Mouse (Mus musculus) ZHBTc4 (cell line): ENCODE results near the gene Zfp46.

Experiments
- DNase-seq: peaks from one replicate; pipeline ENCODE4 v3.0.0-alpha.2; 2011; ENCODE audit warnings: low read depth, low spot score

Zfp46 gene

DNA sequence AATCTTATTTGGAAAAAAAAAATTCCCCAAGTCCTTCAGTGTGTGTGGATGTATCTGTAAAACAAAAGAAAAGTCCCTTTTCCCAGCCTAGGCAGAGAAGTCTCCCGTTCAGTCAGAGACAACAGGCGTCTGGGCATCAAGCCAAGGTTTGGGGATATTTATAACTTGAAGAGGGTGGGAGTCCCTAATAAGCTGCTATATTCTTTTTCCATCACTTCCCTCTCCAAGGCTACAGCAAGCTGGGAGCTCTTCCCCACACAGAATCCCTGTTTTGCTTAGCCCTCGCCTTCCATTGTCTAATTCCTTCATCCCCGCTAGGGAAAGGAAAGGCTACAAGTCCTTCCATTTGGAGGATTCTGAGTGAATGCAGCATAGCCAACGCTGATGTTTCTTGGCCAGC, at the start of gene Zfp46:
Gene Zfp46 (plus strand): TSS at position 229 of the 400 bp plus-strand sequence.
- no peak for DNase-seq

DNA sequence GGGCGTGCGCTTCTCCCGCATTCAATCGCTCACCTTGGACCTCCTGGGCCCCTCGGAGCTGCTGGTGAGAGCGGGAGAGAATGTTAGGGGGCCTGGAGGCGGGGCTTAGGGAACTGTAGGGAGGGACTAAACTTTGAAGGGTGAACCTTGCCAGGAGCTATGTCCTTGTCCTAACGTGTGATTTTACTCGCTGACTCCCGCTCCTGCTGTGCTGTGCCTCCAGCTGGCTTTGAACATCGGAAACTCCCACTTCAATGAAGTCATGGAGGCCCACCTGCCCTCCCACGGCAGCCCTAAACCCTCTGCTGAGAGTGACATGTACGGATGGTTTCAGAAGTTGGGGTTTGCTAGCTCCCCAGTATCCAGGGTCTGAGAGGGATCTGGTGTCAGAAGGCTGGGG, 45.8 kb upstream of the Zfp46 start:
- DNase-seq = no peak

GRCm38 (mm10) chr4:136239111-136239510, 45.4 kb upstream of the Zfp46 start:
- DNase-seq = no peak

DNA sequence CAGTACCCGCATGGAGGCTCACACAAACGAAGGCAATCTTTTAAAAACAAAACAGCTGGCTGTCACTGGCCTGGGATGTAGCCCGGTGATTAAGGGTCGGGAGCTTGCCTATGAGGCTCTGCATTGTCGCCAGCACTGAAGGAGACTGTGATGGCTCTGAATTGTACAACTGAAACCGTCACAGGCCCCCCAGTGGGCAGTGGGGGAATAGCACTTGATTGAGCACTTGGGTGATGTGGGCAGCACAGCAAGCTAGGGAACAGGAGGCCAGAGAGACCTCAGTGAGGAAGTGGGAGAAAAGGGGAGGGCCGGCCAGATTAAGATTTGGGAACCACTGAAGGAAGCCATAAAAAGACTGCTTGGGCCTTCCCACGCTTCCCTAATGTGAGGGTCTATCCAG, 44.9 kb upstream of the Zfp46 start:
- DNase-seq = peak; percentile 89

GRCm38 (mm10) chr4:136240123-136240522, 44.4 kb upstream of the Zfp46 start:
- no peak for DNase-seq

DNA sequence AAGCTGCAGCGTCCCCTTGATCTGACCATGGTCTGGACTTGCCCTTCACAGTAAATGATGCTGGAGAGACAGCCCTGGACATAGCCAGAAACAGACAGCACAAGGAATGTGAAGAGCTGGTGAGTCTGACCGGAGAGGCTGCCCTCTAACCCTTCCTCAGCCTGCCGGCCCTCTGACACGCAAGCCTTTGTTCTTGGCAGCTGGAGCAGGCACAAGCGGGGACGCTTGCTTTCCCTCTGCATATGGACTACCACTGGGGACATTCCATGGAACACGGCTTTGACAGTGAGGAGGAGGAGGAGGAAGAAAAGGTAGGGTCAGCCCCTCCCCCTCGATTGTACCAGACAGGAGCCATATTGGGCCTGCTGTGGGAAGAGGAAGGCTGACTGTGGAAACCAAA, 43.5 kb upstream of the Zfp46 start:
- DNase-seq = no peak

GRCm38 (mm10) chr4:136242065-136242703, 42.3 kb upstream of the Zfp46 start:
- peak; percentile 61 for DNase-seq

- no peak for DNase-seq
Measured at GRCm38 (mm10) chr4:136242728-136243127, 41.8 kb upstream of the Zfp46 start.

DNA sequence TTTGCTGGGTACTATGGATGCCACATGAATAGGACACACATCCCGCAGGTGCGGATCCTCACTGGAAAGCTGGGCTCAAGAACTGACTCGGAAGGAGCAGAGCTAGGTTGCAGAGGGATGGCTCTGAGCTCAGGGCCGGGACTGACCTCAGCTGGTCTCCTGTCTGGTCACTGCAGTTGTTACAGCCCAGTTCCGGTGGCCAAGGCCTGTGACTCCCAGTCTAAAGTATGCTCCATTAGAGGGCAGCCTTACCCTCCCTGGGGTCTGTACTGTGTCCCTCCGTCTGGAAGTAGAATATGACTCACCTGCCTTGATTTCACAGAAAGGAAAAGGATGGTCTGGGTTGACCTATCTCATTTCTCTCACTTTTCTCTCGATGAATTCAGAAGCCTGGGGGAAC, 40.3 kb upstream of the Zfp46 start:
- no peak for DNase-seq

GRCm38 (mm10) chr4:136245681-136246080, 38.8 kb upstream of the Zfp46 start:
- DNase-seq = peak; percentile 61

- DNase-seq = peak; percentile 98
Measured at GRCm38 (mm10) chr4:136246568-136246969, 37.9 kb upstream of the Zfp46 start.

DNA sequence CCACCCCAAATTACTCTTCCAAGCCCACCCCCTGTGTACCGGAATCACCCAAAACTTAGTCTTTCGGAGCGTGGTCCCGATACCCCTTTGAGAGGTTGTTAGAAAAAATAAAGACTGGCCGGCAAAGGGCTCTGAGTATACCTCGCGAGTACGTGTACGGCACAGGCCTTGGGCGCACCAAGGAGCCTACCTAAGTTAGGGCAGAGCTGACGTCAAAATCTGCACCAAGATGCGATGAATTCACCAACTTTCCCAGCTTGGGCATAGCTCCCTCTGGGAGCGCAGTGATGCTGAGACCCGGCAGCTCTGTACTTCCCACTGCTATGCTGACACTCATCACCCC, 37.1 kb upstream of the Zfp46 start:
- DNase-seq = no peak

DNA sequence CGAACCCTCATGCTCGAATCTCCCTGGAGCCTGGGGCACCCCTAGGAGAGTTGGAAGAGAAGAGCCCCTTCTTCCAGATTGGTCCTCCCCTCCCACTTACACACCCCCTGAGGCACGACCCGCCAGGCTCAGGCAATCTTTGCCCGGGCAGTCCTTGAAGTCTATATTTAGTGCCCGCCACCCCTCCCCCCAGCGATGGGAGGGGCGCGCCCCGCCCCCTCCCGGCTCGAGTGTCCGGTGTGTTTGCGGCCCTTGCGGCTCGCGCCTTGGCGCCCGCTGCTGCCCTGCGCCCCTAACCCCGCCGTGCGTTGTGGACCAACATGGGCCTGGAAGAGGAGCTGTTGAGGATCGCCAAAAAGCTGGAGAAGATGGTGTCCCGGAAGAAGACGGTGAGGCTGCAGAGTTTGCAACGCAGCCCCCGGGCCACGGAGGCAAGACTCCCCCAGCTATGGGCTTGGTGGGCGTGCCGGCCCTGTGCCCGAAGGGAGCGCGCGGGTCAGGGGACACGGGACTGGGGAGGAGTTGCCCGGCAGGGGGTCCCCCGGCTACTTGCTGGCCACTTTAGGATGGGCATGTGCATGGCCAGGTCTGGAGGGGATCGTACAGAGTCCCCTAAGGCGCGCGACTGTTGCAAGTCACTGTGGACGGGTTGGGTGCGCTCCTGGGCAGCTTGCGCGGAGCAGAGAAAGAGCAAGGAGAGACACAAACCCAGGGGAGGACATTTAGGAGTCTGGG, 36.6 kb upstream of the Zfp46 start, which contains the start of gene Tcea3:
Gene Tcea3 (plus strand): TSS at position 1 of the 735 bp plus-strand sequence.
- peak; percentile 81 for DNase-seq

- peak; percentile 70 for DNase-seq
Measured at GRCm38 (mm10) chr4:136248464-136249331, 35.8 kb upstream of the Zfp46 start.

DNA sequence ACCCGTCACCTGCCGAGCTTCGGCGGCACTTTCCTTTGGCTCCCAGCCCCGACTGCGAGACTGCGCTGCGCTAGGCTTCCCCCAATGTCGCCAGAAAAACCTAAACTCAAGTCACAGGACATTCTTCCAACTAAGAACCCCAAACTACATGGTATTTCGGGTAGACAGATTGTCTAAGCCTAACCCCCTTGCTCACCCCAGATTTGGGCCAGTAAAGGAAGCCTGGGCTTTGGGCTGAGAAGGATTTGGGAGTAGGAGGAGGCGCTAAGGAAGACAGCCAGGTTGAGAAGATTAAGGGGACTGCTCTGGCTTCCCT, 35.2 kb upstream of the Zfp46 start:
- no peak for DNase-seq

- DNase-seq = no peak
Measured at GRCm38 (mm10) chr4:136249780-136250179, 34.7 kb upstream of the Zfp46 start.

GRCm38 (mm10) chr4:136255919-136256318, 28.6 kb upstream of the Zfp46 start:
- no peak for DNase-seq

GRCm38 (mm10) chr4:136256696-136257095, 27.8 kb upstream of the Zfp46 start:
- DNase-seq = no peak

- peak; percentile 85 for DNase-seq
Measured at GRCm38 (mm10) chr4:136259916-136260315, 24.6 kb upstream of the Zfp46 start.

DNA sequence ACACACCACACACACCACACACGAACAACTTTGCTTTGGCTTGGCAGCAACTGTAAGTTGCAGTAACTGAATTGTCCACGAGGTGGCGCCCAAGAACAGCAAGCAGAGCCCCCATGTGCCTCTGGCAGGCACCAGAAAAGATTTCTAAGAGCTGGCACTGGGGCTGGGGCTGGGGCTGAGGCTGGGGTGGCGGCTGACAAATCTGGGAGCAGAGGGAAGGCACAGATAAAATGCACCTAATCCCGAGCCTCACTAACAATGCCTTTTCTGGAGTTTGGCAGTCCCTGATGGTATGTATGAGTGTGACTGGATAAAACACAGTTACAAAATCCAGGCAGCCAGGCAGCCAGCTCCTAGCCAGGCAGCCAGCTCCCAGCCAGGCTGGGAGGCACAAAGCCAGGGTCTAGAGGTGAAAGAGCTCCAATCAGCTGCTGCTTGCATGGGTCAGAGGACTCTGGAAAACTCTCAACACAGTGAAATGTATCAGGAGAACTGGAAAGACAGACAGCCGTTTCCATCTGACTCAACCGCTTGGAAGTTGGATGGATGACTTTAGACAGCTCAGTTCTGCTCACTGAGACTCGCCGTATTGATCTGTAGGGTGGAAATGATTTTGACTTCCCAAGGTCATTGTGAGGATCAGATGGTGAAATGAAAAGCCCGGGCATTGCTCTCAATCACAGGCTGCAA, 23.8 kb upstream of the Zfp46 start:
- peak; percentile 84 for DNase-seq

DNA sequence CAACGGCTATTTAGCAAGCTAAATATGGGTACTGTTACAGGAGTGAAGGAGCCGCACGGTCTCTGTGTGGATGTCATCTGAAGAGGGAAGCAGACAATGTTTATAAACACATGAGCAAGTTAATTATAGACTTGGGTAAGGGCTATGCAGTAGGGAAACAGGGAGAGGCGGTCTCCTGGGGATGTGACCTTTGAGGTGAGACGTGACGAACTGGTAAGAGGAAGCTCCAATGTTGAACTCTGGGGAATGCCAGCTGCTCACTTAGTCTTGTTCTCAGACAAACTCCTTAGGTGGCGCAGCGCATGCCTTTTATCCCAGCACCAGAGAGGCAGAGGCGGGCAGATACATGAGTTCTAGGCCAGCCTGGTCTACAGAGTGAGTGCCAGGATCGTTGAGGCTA, 22.6 kb upstream of the Zfp46 start:
- no peak for DNase-seq

GRCm38 (mm10) chr4:136263555-136263954, 20.9 kb upstream of the Zfp46 start:
- DNase-seq = no peak
